Mouse (Mus musculus) thymus, postnatal 4 days (tissue): ENCODE measurements around the gene Csgalnact2.
A peak's percentile ranks its signal among the peaks of the same experiment; 100 is the strongest.

ENCODE experiments used
- DNase-seq: peaks from one replicate; pipeline ENCODE4 v3.0.0; 2021

Gene Csgalnact2

DNA sequence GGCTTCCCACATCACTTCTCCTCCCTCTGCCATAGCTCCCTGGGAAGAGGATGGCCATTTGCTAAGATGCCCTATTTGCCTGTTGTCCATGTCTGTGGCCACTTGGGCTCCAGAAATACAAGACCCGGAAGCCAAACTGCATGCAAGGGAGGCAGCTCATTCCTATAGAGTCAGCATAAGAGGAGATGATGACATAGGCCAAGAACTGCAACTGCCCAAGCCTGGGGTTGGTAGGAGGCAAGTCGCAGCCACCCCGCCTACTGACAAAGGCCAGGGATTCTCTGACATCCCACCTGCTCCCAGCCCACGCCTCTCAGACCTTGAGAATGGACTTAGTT is 68.0 kb downstream of the Csgalnact2 start:
- no peak for DNase-seq

- no peak for DNase-seq
Observed at GRCm38 (mm10) chr6:118070321-118071012, 68.5 kb downstream of the Csgalnact2 start.

DNA sequence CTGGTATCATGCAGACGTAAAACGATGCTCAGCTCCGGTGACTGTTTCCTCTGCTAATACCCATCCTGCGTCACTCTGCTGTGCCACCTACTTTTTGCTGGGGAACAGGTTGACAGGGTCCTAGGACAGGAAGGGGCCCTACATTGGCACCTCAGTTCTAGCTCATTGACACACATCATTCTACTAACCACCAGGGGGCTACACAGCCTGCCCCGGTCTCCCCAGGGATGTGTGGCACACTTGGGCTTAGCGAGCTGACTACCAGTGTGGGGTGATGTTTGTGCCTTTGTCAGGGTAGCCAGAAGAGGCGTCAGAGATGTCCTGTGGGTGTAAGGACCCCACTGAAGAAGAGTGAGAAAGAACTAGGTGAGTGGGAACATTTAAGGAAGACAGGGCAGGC is 71.2 kb downstream of the Csgalnact2 start:
- DNase-seq: no peak

DNA sequence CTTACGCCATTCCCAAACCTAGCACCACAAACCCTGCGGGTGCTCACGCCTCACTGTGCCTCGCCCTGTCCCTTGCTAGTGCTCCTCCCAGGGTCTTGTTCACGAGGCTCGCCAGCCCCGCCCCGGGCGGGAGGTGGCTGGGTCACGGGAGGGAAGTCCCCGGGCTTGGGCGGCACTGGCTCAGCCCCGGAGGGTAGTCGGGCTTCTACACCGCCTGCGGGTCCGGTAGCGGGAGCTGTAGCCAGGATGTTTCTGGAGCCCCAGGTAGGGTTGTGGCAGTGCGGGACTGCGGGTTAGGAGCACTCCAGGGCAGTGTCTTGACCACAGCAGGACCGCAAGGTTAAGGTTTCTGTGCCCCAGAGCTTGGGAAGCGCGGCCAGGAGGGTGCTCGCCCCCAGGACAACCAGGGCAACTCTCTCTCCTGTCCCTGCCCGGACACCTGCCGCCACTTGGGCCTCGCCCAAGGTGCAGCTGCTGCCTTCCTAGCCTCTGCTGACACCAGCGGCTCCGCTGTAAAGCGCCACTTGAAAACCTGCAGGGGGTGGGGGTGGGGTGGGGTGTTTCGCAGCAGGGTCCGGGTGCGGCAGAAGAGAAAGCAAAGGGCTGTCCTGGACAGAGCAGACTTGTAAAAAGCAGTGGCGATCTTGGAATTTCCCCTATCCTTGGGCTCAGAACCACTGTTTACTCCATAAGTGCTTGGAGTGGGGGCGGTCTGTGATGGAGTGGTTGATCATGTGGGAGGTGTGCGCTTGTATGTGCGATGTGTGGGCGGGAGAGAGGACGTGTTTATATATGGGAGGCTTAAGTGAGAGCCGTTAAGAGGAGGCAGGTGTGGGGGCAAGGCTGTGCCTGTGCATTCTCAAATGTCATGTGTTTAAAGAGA is 72.5 kb downstream of the Csgalnact2 start:
- peak; percentile 39 for DNase-seq

GRCm38 (mm10) chr6:118065837-118066198 is 73.1 kb downstream of the Csgalnact2 start:
- DNase-seq: peak; percentile 25

DNA sequence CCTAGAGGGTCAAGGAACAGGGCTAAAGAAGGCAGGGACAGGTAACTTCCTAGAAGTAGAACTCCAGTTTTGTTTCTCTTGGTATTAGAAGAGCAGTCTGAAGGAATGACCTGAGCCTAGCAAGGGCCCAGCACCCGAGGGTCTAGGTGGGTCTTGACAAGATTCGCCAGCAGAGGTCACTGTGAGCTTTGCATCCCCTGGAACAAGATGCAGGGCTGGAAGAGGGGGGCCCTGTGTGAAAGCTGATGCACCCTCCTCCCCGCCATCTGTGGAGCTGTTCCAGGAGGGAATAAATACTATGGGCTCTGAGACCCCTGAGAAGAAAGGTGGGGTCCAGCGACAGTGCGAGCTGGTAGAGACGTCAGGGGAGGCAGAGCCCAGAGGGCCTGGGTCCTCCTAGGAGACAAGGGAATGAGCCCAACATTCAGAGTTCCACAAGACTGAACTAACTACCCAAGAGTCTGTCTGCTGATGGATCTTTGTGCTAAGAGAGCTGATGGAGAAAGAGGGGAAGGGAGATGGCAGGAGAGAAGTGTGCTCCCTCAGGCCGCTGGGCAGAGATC is 73.9 kb downstream of the Csgalnact2 start:
- peak; percentile 67 for DNase-seq

DNA sequence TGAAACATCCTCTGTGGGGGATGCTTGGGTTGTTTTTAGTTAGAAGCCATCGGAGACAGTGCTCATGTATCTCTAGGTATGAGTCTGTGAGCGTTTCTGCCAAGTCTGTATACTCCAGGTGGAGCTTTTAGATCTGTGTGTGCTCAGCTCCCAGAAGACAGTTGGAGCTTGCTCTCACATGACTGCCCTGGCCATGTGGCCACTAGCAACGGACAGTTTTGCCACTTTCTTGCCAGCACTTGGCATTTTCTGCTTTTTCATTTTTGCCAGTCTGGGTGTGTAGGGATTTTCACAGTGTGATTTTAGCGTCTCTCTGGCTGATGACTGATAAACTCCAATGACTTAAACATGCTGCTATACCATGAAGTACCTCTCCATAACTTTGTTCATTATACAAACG is 75.7 kb downstream of the Csgalnact2 start:
- DNase-seq: no peak

GRCm38 (mm10) chr6:118061266-118061665 is 77.7 kb downstream of the Csgalnact2 start:
- no peak for DNase-seq
